In genomic region chr6:142507785-142508162, GRCm38 (mm10) we compare ENCODE assay signal across 9 mouse cellular contexts. TPM values are rescaled to one million over a fixed set of nuclear protein-coding genes. Genes with fewer than 3 reads are reported as not detected.
DNase-seq lines count a peak whose midpoint lies in the region; ATAC-seq and TF ChIP-seq lines count a peak whose summit lies in the region.
"Had no signal": no experiment of that assay in that cellular context is flagged by ENCODE, and none has a peak within 500 bp of the region (broad histone marks: within the 10 kb centered on the region; RNA-seq: fewer than 3 reads in every experiment).

Gene Ldhb, minus strand, starts transcription at chr6:142507957.

- peak; percentile 89; the same call in 1 of the 2 replicates for TF ChIP-seq POLR2A in brain, embryonic 14.5 days (IDR thresholded peaks at IDR 0.05; ENCODE audit: borderline replicate concordance, extremely low read depth, insufficient read depth, insufficient read length, poor library complexity, severe bottlenecking)
- TF ChIP-seq POLR2A in limb, embryonic 14.5 days (IDR thresholded peaks at IDR 0.05; ENCODE audit: borderline replicate concordance, extremely low read depth, insufficient read depth, insufficient read length), result peak; percentile 99

- peak within 1 kb of the TSS; percentile 3 for H3K4me3 ChIP-seq in C2C12 (ENCODE audit: insufficient read depth, poor library complexity, severe bottlenecking)
- peak within 1 kb of the TSS; percentile 61 for H3K4me3 ChIP-seq in heart, embryonic 12.5 days
- H3K4me3 ChIP-seq in kidney, embryonic 15.5 days (replicated peaks), result peak within 1 kb of the TSS; percentile 61
- peak within 1 kb of the TSS; percentile 65 for H3K4me3 ChIP-seq in limb, embryonic 14.5 days (replicated peaks; ENCODE audit: low read length)
- H3K4me3 ChIP-seq in midbrain, embryonic 15.5 days, result peak within 1 kb of the TSS; percentile 57

- no peaks in the 10 kb centered on the region for H3K36me3 ChIP-seq in C2C12 (ENCODE audit: control insufficient read depth, insufficient read depth)
- H3K36me3 ChIP-seq in heart, embryonic 12.5 days, result peaks cover 19% of the 10 kb centered on the region
- H3K36me3 ChIP-seq in kidney, embryonic 15.5 days, result peaks cover 11% of the 10 kb centered on the region
- peaks cover 14% of the 10 kb centered on the region for H3K36me3 ChIP-seq in limb, embryonic 14.5 days (ENCODE audit: control insufficient read depth, insufficient read depth, low read length)
- no peaks in the 10 kb centered on the region for H3K36me3 ChIP-seq in midbrain, embryonic 15.5 days (replicated peaks)
- H3K36me3 ChIP-seq: G1E had no signal

- H3K9ac ChIP-seq in heart, embryonic 12.5 days, result peak within 1 kb of the TSS; percentile 80
- H3K9ac ChIP-seq in kidney, embryonic 15.5 days, result peak within 1 kb of the TSS; percentile 67
- peak within 1 kb of the TSS; percentile 75 for H3K9ac ChIP-seq in limb, embryonic 14.5 days (ENCODE audit: low read depth, low read length, severe bottlenecking)
- H3K9ac ChIP-seq in midbrain, embryonic 15.5 days, result peak within 1 kb of the TSS; percentile 79

- H3K4me1 ChIP-seq in heart, embryonic 12.5 days (replicated peaks), result peaks cover 30% of the 10 kb centered on the region
- H3K4me1 ChIP-seq in kidney, embryonic 15.5 days, result peaks cover 60% of the 10 kb centered on the region
- peaks cover 8% of the 10 kb centered on the region; the same call in 1 of the 2 replicates for H3K4me1 ChIP-seq in limb, embryonic 14.5 days (ENCODE audit: control insufficient read depth, insufficient read depth, low read length)
- H3K4me1 ChIP-seq in midbrain, embryonic 15.5 days, result peaks cover 26% of the 10 kb centered on the region

- peak within 1 kb of the TSS; percentile 38 for H3ac ChIP-seq in C2C12 (ENCODE audit: control insufficient read depth, insufficient read length, low read depth)

- H3K9me3 ChIP-seq in heart, embryonic 12.5 days (replicated peaks), result no peaks in the 10 kb centered on the region
- H3K9me3 ChIP-seq in kidney, embryonic 15.5 days (replicated peaks), result no peaks in the 10 kb centered on the region
- no peaks in the 10 kb centered on the region for H3K9me3 ChIP-seq in limb, embryonic 14.5 days (ENCODE audit: control insufficient read depth, low read length)
- H3K9me3 ChIP-seq in midbrain, embryonic 15.5 days, result no peaks in the 10 kb centered on the region
- H3K9me3 ChIP-seq: G1E had no signal

- no peak for TF ChIP-seq CTCF in C2C12 (IDR thresholded peaks at IDR 0.05; ENCODE audit: control insufficient read depth, insufficient read depth, insufficient read length)
- no peak for TF ChIP-seq CTCF in brain, embryonic 14.5 days (IDR thresholded peaks at IDR 0.05; ENCODE audit: borderline replicate concordance, extremely low read depth, insufficient read depth, insufficient read length)

- 0% methylated on average over 19 of the region's 19 CpGs for WGBS in heart, embryonic 12.5 days
- under 1% methylated on average over 19 of the region's 19 CpGs for WGBS in kidney, embryonic 15.5 days
- 0% methylated on average over 19 of the region's 19 CpGs for WGBS in limb, embryonic 14.5 days
- WGBS in midbrain, embryonic 15.5 days, result under 1% methylated on average over 19 of the region's 19 CpGs

- H3K27me3 ChIP-seq in C2C12 (ENCODE audit: control insufficient read depth, insufficient read depth, insufficient read length), result no peaks in the 10 kb centered on the region
- H3K27me3 ChIP-seq in heart, embryonic 12.5 days (replicated peaks), result peaks cover 12% of the 10 kb centered on the region
- H3K27me3 ChIP-seq in kidney, embryonic 15.5 days, result peaks cover 4% of the 10 kb centered on the region; the same call in 1 of the 2 replicates
- no peaks in the 10 kb centered on the region for H3K27me3 ChIP-seq in limb, embryonic 14.5 days (ENCODE audit: control insufficient read depth, insufficient read depth, low read length)
- peaks cover 14% of the 10 kb centered on the region for H3K27me3 ChIP-seq in midbrain, embryonic 15.5 days (replicated peaks)

- peak; percentile 95 for ATAC-seq in heart, embryonic 12.5 days (ENCODE audit: insufficient number of reproducible peaks, low FRiP score)
- peak; percentile 97 for ATAC-seq in kidney, embryonic 15.5 days (replicated peaks; ENCODE audit: low FRiP score)
- peak; percentile 96 for ATAC-seq in limb, embryonic 14.5 days (ENCODE audit: low FRiP score, low read depth)
- peak; percentile 98 for ATAC-seq in midbrain, embryonic 15.5 days (replicated peaks)

- peak; percentile 97 for DNase-seq in brain, embryonic 14.5 days (ENCODE audit: low read depth)
- peak; percentile 81 for DNase-seq in fibroblast of lung, adult 2 months (ENCODE audit: low read depth)
- DNase-seq in limb, embryonic 14.5 days (ENCODE audit: low spot score), result peak; percentile 96
- DNase-seq in spleen, postnatal 36 days (ENCODE audit: low spot score in 2 of 2), result peak; percentile 30 to 41

- no peaks in the 10 kb centered on the region for H3K79me3 ChIP-seq in C2C12 (ENCODE audit: low read depth)

- H3K27ac ChIP-seq in heart, embryonic 12.5 days (ENCODE audit: poor library complexity, severe bottlenecking), result peak within 1 kb of the TSS; percentile 83
- H3K27ac ChIP-seq in kidney, embryonic 15.5 days, result peak within 1 kb of the TSS; percentile 85
- peak within 1 kb of the TSS; percentile 61 for H3K27ac ChIP-seq in limb, embryonic 14.5 days (replicated peaks; ENCODE audit: low read depth, low read length)
- H3K27ac ChIP-seq in midbrain, embryonic 15.5 days, result peak within 1 kb of the TSS; percentile 73

- H3K4me2 ChIP-seq in heart, embryonic 12.5 days, result peak within 1 kb of the TSS; percentile 85
- peak within 1 kb of the TSS; percentile 81 for H3K4me2 ChIP-seq in kidney, embryonic 15.5 days
- peak within 1 kb of the TSS; percentile 78 for H3K4me2 ChIP-seq in limb, embryonic 14.5 days (replicated peaks; ENCODE audit: low read depth, low read length, severe bottlenecking)
- H3K4me2 ChIP-seq in midbrain, embryonic 15.5 days, result peak within 1 kb of the TSS; percentile 84

- no peaks in the 10 kb centered on the region for H3K79me2 ChIP-seq in C2C12 (ENCODE audit: control insufficient read depth, insufficient read depth)

TF ChIP-seq in C2C12, 6 proteins besides CTCF, POLR2A, EP300 and RAD21:
- no peak for TF ChIP-seq MAX (IDR thresholded peaks at IDR 0.05)
- TF ChIP-seq CEBPB (IDR thresholded peaks at IDR 0.05; ENCODE audit: low read depth), result no peak
- TF ChIP-seq MYOD1 (IDR thresholded peaks at IDR 0.05; ENCODE audit: control insufficient read depth, insufficient read length, low read depth), result no peak
- TF ChIP-seq FOSL1 (IDR thresholded peaks at IDR 0.05; ENCODE audit: insufficient read depth, low read length, poor library complexity, severe bottlenecking), result no peak
- no peak for TF ChIP-seq MYOG (IDR thresholded peaks at IDR 0.05; ENCODE audit: control insufficient read depth, extremely low read depth, insufficient read length)
- TF ChIP-seq USF1 (IDR thresholded peaks at IDR 0.05; ENCODE audit: low read depth), result no peak

RNA-seq across cellular contexts. Expression of gene Ldhb, which starts in this region (rescaled TPM):
- polyA plus RNA-seq in C2C12 (2012; fragmentation: generic; extraction: Trizol), result 29.3 TPM
- polyA plus RNA-seq in brain, embryonic 14.5 days (2012; rRNA removed), result 357 and 408 TPM in 2 replicates
- polyA plus RNA-seq in heart, embryonic 12.5 days (2016; fragmentation: Nextera tagmentation; extraction: Ambion mirVana), result 777 and 782 TPM in 2 replicates
- polyA plus RNA-seq in kidney, embryonic 15.5 days (2015; fragmentation: Nextera tagmentation; extraction: Ambion mirVana), result 697 and 713 TPM in 2 replicates
- polyA plus RNA-seq in limb, embryonic 14.5 days (2012; rRNA removed), result 178 TPM in 2 replicates
- polyA plus RNA-seq in limb, embryonic 14.5 days (2014; fragmentation: Nextera tagmentation; extraction: Ambion mirVana), result 229 and 266 TPM in 2 replicates
- 450 and 468 TPM in 2 replicates for polyA plus RNA-seq in midbrain, embryonic 15.5 days (2015; fragmentation: Nextera tagmentation; extraction: Ambion mirVana)
- polyA plus RNA-seq: G1E had no signal

Comparison
In these comparisons a context has a peak if more than half of its experiments do, and no peak if none do; other contexts are left out.
1. Peak in every context shown above with its lines: DNase-seq, ATAC-seq, H3K4me3 ChIP-seq and H3K27ac ChIP-seq.
2. H3K4me3 ChIP-seq: peak in every context shown above with its lines; median percentile 65 in limb, embryonic 14.5 days; 61 in heart, embryonic 12.5 days; 61 in kidney, embryonic 15.5 days; 57 in midbrain, embryonic 15.5 days; 3 in C2C12.
3. DNase-seq: peak in every context shown above with its lines; median percentile 97 in brain, embryonic 14.5 days; 96 in limb, embryonic 14.5 days; 81 in fibroblast of lung, adult 2 months; 36 in spleen, postnatal 36 days.